Mouse (Mus musculus) liver, embryonic 14.5 days (tissue): ENCODE measurements at regions not wholly inside any gene's neighbourhood (a gene's known extent, or its start where the extent isn't known, plus 50 kb on each side); places are given as distances from the start of the nearest gene placed in this dataset.

Experiments used
- ATAC-seq: fragments of 200-750 bp; cut with Nextera tagmentation; 2 replicates; pipeline ENCODE4 v1.8.0; 2017; ENCODE audit warnings: moderate number of reproducible peaks, mild to moderate bottlenecking, moderate library complexity; ENCODE audit not compliant: insufficient read depth
- DNase-seq, 3 experiments: peaks; one replicate each; pipeline ENCODE4 v3.0.0-alpha.2; 2012 to 2013; ENCODE audit warnings: low read depth in 3 of 3, low spot score in 3 of 3
- H3K27ac ChIP-seq: fragments of 300-500 bp; sonication (generic); 2 replicates; pipeline ENCODE4 v1.5.1; 2014; ENCODE audit warnings: moderate library complexity, mild to moderate bottlenecking, control low read depth, inconsistent platforms
- H3K27me3 ChIP-seq: fragments of 300-500 bp; sonication (generic); 2 replicates; pipeline ENCODE4 v1.6.1; 2014; ENCODE audit warnings: mild to moderate bottlenecking, low read length, moderate library complexity; ENCODE audit not compliant: control insufficient read depth, insufficient read depth
- H3K36me3 ChIP-seq: fragments of 300-500 bp; sonication (generic); replicated peaks from 2 replicates; pipeline ENCODE4 v1.6.1; 2014; ENCODE audit warnings: low read depth; ENCODE audit not compliant: control insufficient read depth, insufficient read depth
- H3K4me1 ChIP-seq, 2 experiments: fragments of 200-500 bp in 1 of 2; fragments of 300-500 bp in 1 of 2; sonication (generic) in 1 of 2; replicated peaks; 2 replicates each; pipeline ENCODE4 v1.6.1; 2012 to 2014; ENCODE audit warnings: antibody characterized with exemption in 1 of 2, inconsistent platforms in 1 of 2, low read length in 1 of 2; ENCODE audit not compliant: control insufficient read depth in 2 of 2, insufficient read depth in 2 of 2
- H3K4me2 ChIP-seq: fragments of 300-500 bp; sonication (generic); 2 replicates; pipeline ENCODE4 v1.6.1; 2014; ENCODE audit warnings: low read depth, mild to moderate bottlenecking, control low read depth, moderate library complexity
- H3K4me3 ChIP-seq, 2 experiments: fragments of 200-500 bp in 1 of 2; fragments of 300-500 bp in 1 of 2; sonication (generic) in 1 of 2; 2 replicates each; pipeline ENCODE4 v1.5.1; 2012 to 2014; ENCODE audit warnings: low read depth in 2 of 2, low read length in 2 of 2, mild to moderate bottlenecking in 2 of 2, control low read depth in 1 of 2, inconsistent platforms in 1 of 2, moderate library complexity in 1 of 2; ENCODE audit not compliant: insufficient read depth in 1 of 2
- H3K9ac ChIP-seq: fragments of 300-500 bp; sonication (generic); replicated peaks from 2 replicates; pipeline ENCODE4 v1.6.1; 2014; ENCODE audit warnings: mild to moderate bottlenecking, control low read depth, moderate library complexity
- H3K9me3 ChIP-seq: fragments of 300-500 bp; sonication (generic); 2 replicates; pipeline ENCODE4 v1.6.1; 2016; ENCODE audit warnings: low read length, mixed read lengths; ENCODE audit not compliant: control insufficient read depth
- CTCF ChIP-seq: IDR thresholded peaks from 2 replicates; pipeline ENCODE4 v1.5.1; 2016; ENCODE audit warnings: antibody characterized with exemption, low read depth, control low read depth
- EP300 ChIP-seq: IDR thresholded peaks from 2 replicates; pipeline ENCODE4 v1.6.1; 2016; ENCODE audit warnings: antibody characterized with exemption, low read depth
- WGBS: fragments of 180-500 bp; shearing (Covaris S2); extraction: QIAGEN DNeasy Blood & Tissue Kit; methylation state at CpG from one replicate; pipeline ENCODE4 v1.1.7; 2014; ENCODE audit not compliant: insufficient replicate concordance; 5-methylcytosine and 5-hydroxymethylcytosine counted together

- H3K36me3 ChIP-seq, result no peaks in the 10 kb centered on the region
- no peak overlapping the region for H3K27ac ChIP-seq
- no peak overlapping the region for H3K4me3 ChIP-seq
- TF ChIP-seq EP300 (no peak), CTCF (no peak)
- H3K4me1 ChIP-seq, result no peaks in the 10 kb centered on the region
- no peak overlapping the region for H3K9ac ChIP-seq
- WGBS, result 43% methylated on average over 3 of the region's 3 CpGs
- no peaks in the 10 kb centered on the region for H3K27me3 ChIP-seq
- no peak overlapping the region for H3K4me2 ChIP-seq
- H3K9me3 ChIP-seq, result no peaks in the 10 kb centered on the region
- DNase-seq (no peak), ATAC-seq (no peak)
Measured at GRCm38 (mm10) chr13:69272506-69272905, 261.0 kb upstream of the Nsun2 start.

GRCm38 (mm10) chr13:69279647-69280046 is 253.9 kb upstream of the Nsun2 start:
- Histone ChIP-seq H3K9me3 (no peaks in the 10 kb centered on the region), H3K4me2 (no peak overlapping the region), H3K36me3 (no peaks in the 10 kb centered on the region), H3K4me3 (no peak overlapping the region), H3K27me3 (no peaks in the 10 kb centered on the region), H3K9ac (no peak overlapping the region), H3K27ac (no peak overlapping the region), H3K4me1 (no peaks in the 10 kb centered on the region)
- no peak for TF ChIP-seq EP300
- TF ChIP-seq CTCF, result no peak
- ATAC-seq (no peak), DNase-seq (no peak)
- WGBS, result 61% methylated on average over 8 of the region's 8 CpGs

- 69% methylated on average over 1 of the region's 1 CpGs for WGBS
Measured at GRCm38 (mm10) chr13:69294483-69294882, 239.1 kb upstream of the Nsun2 start.

GRCm38 (mm10) chr13:69303316-69303715 is 230.2 kb upstream of the Nsun2 start:
- Histone ChIP-seq H3K4me1 (no peaks in the 10 kb centered on the region), H3K4me3 (no peak overlapping the region), H3K27me3 (no peaks in the 10 kb centered on the region), H3K27ac (no peak overlapping the region), H3K36me3 (no peaks in the 10 kb centered on the region), H3K4me2 (no peak overlapping the region), H3K9ac (no peak overlapping the region), H3K9me3 (no peaks in the 10 kb centered on the region)
- 52% methylated on average over 2 of the region's 2 CpGs for WGBS
- no peak for ATAC-seq
- TF ChIP-seq EP300, result no peak
- no peak for DNase-seq

More at GRCm38 (mm10) chr13:69294483-69294882, 239.1 kb upstream of the Nsun2 start:
- no peaks in the 10 kb centered on the region for H3K4me1 ChIP-seq
- no peak for TF ChIP-seq EP300
- TF ChIP-seq CTCF, result no peak
- no peak overlapping the region for H3K4me3 ChIP-seq
- ATAC-seq (no peak), DNase-seq (no peak)
- H3K36me3 ChIP-seq, result no peaks in the 10 kb centered on the region
- H3K27ac ChIP-seq, result no peak overlapping the region
- no peak overlapping the region for H3K9ac ChIP-seq
- H3K27me3 ChIP-seq, result no peaks in the 10 kb centered on the region
- no peaks in the 10 kb centered on the region; the same call in 1 of the 2 replicates for H3K9me3 ChIP-seq
- H3K4me2 ChIP-seq, result no peak overlapping the region

- H3K4me1 ChIP-seq, result no peaks in the 10 kb centered on the region
- no peaks in the 10 kb centered on the region for H3K9me3 ChIP-seq
- H3K4me2 ChIP-seq, result no peak overlapping the region
- ATAC-seq, result no peak
- H3K27me3 ChIP-seq, result no peaks in the 10 kb centered on the region
- H3K9ac ChIP-seq, result no peak overlapping the region
- DNase-seq, result no peak
- no peak for TF ChIP-seq EP300
- TF ChIP-seq CTCF, result no peak
- no peak overlapping the region for H3K27ac ChIP-seq
- no peaks in the 10 kb centered on the region for H3K36me3 ChIP-seq
- H3K4me3 ChIP-seq, result no peak overlapping the region
- WGBS, result 40% methylated on average over 8 of the region's 8 CpGs
Measured at GRCm38 (mm10) chr13:69330412-69331000, 203.0 kb upstream of the Nsun2 start.
